Mouse (Mus musculus) right cerebral cortex, postnatal 10 days (tissue): Measurements from ENCODE around the gene Ccn6.
A peak's percentile ranks its signal among the peaks of the same experiment; 100 is the strongest.

Source experiments
- DNase-seq, 2 experiments: peaks; one replicate each; pipeline ENCODE4 v3.0.0; 2021; ENCODE audit warnings: low spot score in 2 of 2

Ccn6 gene

GRCm38 (mm10) chr10:39161406-39161805 is 2.2 kb downstream of the Ccn6 start:
- DNase-seq: no peak

GRCm38 (mm10) chr10:39158306-39158705 is 5.3 kb downstream of the Ccn6 start:
- no peak for DNase-seq

- no peak for DNase-seq
Measured at GRCm38 (mm10) chr10:39157321-39157720, 6.3 kb downstream of the Ccn6 start.

GRCm38 (mm10) chr10:39156719-39157118 is 6.9 kb downstream of the Ccn6 start:
- DNase-seq: no peak

DNA sequence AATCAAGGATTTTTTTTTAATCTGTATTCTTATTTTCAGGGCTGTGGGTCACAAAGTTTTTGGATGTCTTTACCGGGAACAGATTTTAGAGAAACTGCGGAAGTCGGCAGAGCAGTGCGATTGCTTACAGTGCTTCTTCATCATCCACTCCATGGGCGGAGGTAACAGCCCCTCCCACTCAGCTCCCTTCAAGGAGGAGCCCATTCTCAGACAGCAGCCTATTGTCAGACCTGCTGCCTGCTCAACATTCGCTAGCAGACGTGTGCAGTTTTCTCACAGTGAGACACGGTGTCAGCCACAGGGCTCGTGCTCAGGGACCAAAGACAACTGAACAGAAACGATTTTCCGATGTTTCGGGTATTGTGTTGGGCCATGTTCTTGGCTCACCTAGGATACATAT is 21.4 kb downstream of the Ccn6 start:
- no peak for DNase-seq

GRCm38 (mm10) chr10:39141401-39141800 is 22.2 kb downstream of the Ccn6 start:
- no peak for DNase-seq

DNA sequence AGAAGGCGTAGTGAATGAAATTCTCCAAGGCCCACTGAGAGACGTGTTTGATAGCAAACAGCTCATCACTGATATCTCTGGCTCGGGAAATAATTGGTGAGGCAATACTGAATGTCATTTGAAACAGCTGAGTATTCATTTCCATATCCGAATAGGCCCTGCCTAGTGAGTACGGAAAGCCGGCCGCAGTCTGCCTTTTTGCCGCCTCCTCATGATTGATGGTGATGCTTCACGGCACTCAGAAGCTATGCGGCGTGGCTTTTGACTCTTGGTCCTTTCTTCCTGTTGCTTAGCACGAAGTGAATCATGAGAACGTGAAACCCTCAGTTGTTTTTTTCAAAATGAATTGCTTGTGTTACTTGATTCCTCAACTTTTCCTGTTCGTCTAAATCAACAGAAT is 22.8 kb downstream of the Ccn6 start:
- DNase-seq: no peak

- no peak for DNase-seq
Measured at GRCm38 (mm10) chr10:39138761-39139160, 24.8 kb downstream of the Ccn6 start.

DNA sequence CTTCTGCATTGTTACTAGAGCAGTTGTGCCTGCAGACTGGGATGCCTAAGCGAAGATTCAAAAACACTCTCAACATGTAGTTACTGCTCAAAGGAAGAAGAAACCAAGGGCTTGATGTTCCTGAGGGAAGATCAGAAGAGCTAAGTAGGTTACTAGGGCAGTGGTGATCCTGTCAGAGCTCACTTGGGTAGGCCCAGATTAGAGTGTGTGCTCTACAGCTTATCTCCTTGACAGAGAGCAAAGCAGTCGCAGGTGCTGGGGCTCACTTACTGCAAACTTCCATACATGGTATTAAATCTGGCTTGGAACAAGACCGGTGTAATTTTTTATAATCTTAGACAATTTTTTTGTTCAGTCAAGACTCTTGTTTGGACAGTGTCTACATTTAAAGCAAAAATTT is 25.8 kb downstream of the Ccn6 start:
- no peak for DNase-seq

GRCm38 (mm10) chr10:39133462-39134310 is 29.9 kb downstream of the Ccn6 start, which contains the start of the genes Fam229b and Tube1:
Fam229b (minus strand) TSS chr10:39133914.
Tube1 (plus strand) TSS chr10:39133976.
- peak; percentile 96 to 97 for DNase-seq

DNA sequence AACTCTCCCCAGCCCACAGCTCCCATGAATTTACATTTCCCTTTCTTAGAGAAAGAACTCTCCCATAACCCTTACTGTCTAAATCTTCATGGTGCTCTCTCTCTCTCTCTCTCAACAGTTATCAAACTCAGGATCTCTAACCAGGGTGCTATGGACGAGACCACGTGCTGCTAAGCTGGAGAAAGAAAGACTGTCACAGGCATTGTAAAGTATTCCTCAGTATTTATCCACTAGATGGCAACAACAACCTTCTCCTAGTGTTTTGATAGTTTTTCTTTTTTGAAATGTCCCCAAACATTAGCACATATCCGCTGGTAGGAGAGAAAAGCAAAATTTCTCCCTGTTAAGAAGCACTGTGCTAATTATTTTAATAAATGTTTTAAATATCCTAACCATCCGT is 42.2 kb downstream of the Ccn6 start:
- DNase-seq: no peak

- DNase-seq: no peak
Measured at GRCm38 (mm10) chr10:39109489-39109874, 54.1 kb downstream of the Ccn6 start.

DNA sequence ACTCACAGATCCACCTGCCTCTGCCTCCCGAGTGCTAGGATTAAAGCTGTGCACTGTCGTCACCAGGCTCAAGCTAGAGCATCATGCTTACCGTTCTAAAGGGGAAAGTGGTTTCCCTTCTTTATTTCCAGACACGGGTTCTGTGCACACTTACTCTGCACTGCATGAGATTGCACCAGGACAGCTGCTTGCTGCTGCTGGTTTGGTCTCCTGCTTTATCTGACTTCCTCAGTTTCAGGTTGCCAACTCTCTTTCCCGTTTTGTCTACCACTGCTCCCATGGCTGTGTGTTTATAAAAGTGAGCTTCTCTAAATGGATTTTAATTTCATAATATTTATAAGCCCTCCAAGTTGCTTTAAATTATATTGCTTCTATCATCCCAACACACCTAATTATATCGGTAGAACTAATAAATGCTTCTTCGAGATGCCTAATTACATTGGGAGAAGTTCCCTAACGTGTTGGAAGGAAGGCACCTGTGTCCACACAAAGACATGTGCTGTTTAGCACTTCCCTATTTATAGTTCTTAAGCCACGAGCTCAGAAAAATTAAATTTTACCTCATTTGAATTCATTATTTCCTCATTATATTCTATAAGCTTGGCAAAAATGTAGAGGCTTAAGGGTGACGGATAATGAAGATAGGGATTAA is 54.6 kb downstream of the Ccn6 start:
- DNase-seq: no peak

GRCm38 (mm10) chr10:39106935-39107334 is 56.7 kb downstream of the Ccn6 start:
- no peak for DNase-seq

DNA sequence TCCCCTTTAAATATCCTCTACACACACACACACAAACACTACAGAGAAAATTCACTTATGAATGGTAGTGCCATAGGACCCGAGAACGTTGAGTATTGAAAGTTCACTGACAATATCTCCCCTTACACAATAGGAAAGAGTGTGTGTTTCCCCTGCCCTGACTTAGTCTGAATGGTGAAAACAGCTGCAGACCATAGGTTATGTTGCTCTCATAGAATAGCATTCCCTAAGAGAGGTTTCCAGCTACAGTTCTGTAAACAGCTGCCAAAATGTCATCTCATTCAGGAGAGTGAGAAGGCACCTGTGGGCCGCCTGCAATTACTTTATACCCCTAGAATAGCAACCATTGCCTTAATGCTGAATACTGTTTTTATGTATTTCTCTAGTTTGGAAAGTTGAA is 57.2 kb downstream of the Ccn6 start:
- DNase-seq: no peak

- no peak for DNase-seq
Measured at GRCm38 (mm10) chr10:39104803-39105449, 58.7 kb downstream of the Ccn6 start.
